Mouse (Mus musculus): ENCODE measurements around the gene Fgfr2. TPM values are rescaled to one million over a fixed set of nuclear protein-coding genes. Genes with fewer than 3 reads are reported as not detected.
"Not testable (repeated sequence)": the region's sequence is repeated elsewhere in the genome, so short reads cannot be mapped to it uniquely, and the experiment has no call there.

Gene Fgfr2
- polyA plus RNA-seq, 1 experiment: 1.7 TPM

DNA sequence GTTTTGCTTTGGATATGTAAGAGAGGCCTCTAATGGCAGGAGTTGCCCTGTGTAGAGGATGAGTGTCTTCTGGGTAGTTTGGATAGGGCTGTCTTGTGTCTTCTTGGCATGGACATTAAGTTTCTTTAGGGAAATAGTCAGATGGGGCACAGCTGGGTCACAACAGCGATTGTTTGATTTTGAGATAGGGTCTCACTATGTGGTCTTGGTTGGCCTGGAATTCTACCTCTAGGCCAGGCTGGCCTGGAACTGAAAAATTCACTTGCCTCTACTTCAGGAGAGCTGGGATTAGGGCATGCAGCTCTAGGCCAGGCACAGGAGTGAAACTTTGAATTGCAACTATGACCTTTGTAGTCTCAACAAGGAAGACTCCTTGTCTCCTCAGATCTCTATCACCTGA, 2520.3 kb downstream of the Fgfr2 start:
- Histone ChIP-seq H3K79me2 (ENCODE audit: control insufficient read depth, insufficient read depth) (no peaks in the 10 kb centered on the region), H3K79me3 (ENCODE audit: low read depth) (no peaks in the 10 kb centered on the region), H3K27me3 (ENCODE audit: control insufficient read depth, insufficient read depth, insufficient read length) (no peaks in the 10 kb centered on the region), H3K4me3 (ENCODE audit: insufficient read depth, poor library complexity, severe bottlenecking) (no peak overlapping the region), H3K36me3 (ENCODE audit: control insufficient read depth, insufficient read depth) (no peaks in the 10 kb centered on the region), H3ac (ENCODE audit: control insufficient read depth, insufficient read length, low read depth) (no peak overlapping the region)
- no peak for TF ChIP-seq MAX (IDR thresholded peaks at IDR 0.05)
- TF ChIP-seq CTCF (IDR thresholded peaks at IDR 0.05; ENCODE audit: control insufficient read depth, insufficient read depth, insufficient read length): no peak
- TF ChIP-seq MYOG (IDR thresholded peaks at IDR 0.05; ENCODE audit: control insufficient read depth, extremely low read depth, insufficient read length): no peak
- no peak for TF ChIP-seq CEBPB (IDR thresholded peaks at IDR 0.05; ENCODE audit: low read depth)
- no peak for TF ChIP-seq MYOD1 (IDR thresholded peaks at IDR 0.05; ENCODE audit: control insufficient read depth, insufficient read length, low read depth)
- no peak for TF ChIP-seq USF1 (IDR thresholded peaks at IDR 0.05; ENCODE audit: low read depth)

DNA sequence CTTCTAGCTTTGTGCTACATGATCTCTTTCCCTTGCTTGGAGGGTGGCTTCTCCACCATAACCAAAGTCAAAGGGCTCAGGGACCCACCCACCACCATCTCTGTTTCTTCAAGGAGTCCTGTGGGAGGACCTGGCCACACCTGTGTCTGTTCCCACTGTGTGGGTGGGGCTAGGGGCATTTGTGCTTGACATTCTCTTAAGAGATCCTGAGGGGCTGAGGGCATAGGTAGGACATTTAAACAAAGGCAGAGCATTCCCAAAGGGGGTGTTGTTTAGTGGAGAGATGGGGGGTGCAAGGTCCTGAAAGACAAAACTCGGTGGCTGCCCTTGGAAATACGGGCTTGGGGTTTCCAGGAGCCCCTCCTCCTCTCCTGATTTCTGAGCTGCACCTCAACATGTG, 2522.6 kb downstream of the Fgfr2 start:
- no peak overlapping the region for H3K4me3 ChIP-seq (ENCODE audit: insufficient read depth, poor library complexity, severe bottlenecking)
- no peak for TF ChIP-seq USF1 (IDR thresholded peaks at IDR 0.05; ENCODE audit: low read depth)
- no peak for TF ChIP-seq CEBPB (IDR thresholded peaks at IDR 0.05; ENCODE audit: low read depth)
- TF ChIP-seq MYOG (IDR thresholded peaks at IDR 0.05; ENCODE audit: control insufficient read depth, extremely low read depth, insufficient read length): no peak
- no peak for TF ChIP-seq MYOD1 (IDR thresholded peaks at IDR 0.05; ENCODE audit: control insufficient read depth, insufficient read length, low read depth)
- TF ChIP-seq MAX (IDR thresholded peaks at IDR 0.05): no peak
- no peak for TF ChIP-seq CTCF (IDR thresholded peaks at IDR 0.05; ENCODE audit: control insufficient read depth, insufficient read depth, insufficient read length)
- TF ChIP-seq FOSL1 (IDR thresholded peaks at IDR 0.05; ENCODE audit: insufficient read depth, low read length, poor library complexity, severe bottlenecking): no peak
- no peak overlapping the region for H3ac ChIP-seq (ENCODE audit: control insufficient read depth, insufficient read length, low read depth)
- no peaks in the 10 kb centered on the region for H3K27me3 ChIP-seq (ENCODE audit: control insufficient read depth, insufficient read depth, insufficient read length)
- no peaks in the 10 kb centered on the region for H3K36me3 ChIP-seq (ENCODE audit: control insufficient read depth, insufficient read depth)
- H3K79me2 ChIP-seq (ENCODE audit: control insufficient read depth, insufficient read depth): no peaks in the 10 kb centered on the region
- no peaks in the 10 kb centered on the region for H3K79me3 ChIP-seq (ENCODE audit: low read depth)

DNA sequence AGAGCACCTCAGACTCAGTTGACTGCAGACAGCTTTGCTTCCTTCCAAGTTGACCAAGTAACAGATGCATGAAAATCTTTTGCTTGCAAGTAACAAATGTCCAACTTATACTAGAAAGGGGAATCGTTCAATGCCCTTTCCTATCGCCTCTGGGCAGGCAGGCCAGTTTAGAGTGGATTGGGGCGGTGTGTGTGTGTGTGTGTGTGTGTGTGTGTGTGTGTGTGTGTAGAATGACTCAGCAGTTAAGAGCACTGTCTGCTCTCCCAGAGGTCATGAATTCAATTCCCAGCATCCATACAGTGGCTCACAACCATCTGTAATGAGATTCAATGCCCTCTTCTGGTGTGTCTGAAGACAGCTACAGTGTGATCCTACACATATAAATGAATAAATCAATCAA, 2523.1 kb downstream of the Fgfr2 start:
- Histone ChIP-seq H3K36me3 (ENCODE audit: control insufficient read depth, insufficient read depth) (no peaks in the 10 kb centered on the region), H3K4me3 (ENCODE audit: insufficient read depth, poor library complexity, severe bottlenecking) (no peak overlapping the region), H3K27me3 (ENCODE audit: control insufficient read depth, insufficient read depth, insufficient read length) (no peaks in the 10 kb centered on the region), H3K79me3 (ENCODE audit: low read depth) (no peaks in the 10 kb centered on the region), H3ac (ENCODE audit: control insufficient read depth, insufficient read length, low read depth) (no peak overlapping the region), H3K79me2 (ENCODE audit: control insufficient read depth, insufficient read depth) (no peaks in the 10 kb centered on the region)
- TF ChIP-seq MAX (IDR thresholded peaks at IDR 0.05): no peak
- no peak for TF ChIP-seq CEBPB (IDR thresholded peaks at IDR 0.05; ENCODE audit: low read depth)
- TF ChIP-seq MYOG (IDR thresholded peaks at IDR 0.05; ENCODE audit: control insufficient read depth, extremely low read depth, insufficient read length): no peak
- TF ChIP-seq FOSL1 (IDR thresholded peaks at IDR 0.05; ENCODE audit: insufficient read depth, low read length, poor library complexity, severe bottlenecking): no peak
- no peak for TF ChIP-seq MYOD1 (IDR thresholded peaks at IDR 0.05; ENCODE audit: control insufficient read depth, insufficient read length, low read depth)
- no peak for TF ChIP-seq CTCF (IDR thresholded peaks at IDR 0.05; ENCODE audit: control insufficient read depth, insufficient read depth, insufficient read length)
- no peak for TF ChIP-seq USF1 (IDR thresholded peaks at IDR 0.05; ENCODE audit: low read depth)

DNA sequence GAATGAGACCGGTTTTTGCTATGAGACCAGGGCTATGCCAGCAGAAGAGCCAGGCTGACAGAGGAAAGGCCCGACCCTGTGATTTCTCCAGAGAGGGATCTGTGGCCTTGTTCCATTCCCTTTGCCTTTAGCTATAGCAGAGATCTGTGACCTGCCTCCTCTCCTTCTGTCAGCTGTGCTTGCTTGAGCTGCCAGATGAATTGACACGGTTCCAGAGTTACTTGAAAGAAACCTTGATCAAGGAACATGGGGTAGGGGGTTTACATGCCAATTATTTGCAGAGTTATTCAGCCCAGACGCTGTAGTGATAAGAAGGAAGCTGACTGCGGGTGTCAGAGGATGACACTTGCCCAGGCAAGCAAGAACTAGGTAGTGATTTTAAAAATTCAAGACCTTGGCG, 2525.6 kb downstream of the Fgfr2 start:
- Histone ChIP-seq H3K27me3 (ENCODE audit: control insufficient read depth, insufficient read depth, insufficient read length) (no peaks in the 10 kb centered on the region), H3K79me3 (ENCODE audit: low read depth) (no peaks in the 10 kb centered on the region), H3K4me3 (ENCODE audit: insufficient read depth, poor library complexity, severe bottlenecking) (no peak overlapping the region), H3ac (ENCODE audit: control insufficient read depth, insufficient read length, low read depth) (no peak overlapping the region), H3K79me2 (ENCODE audit: control insufficient read depth, insufficient read depth) (no peaks in the 10 kb centered on the region), H3K36me3 (ENCODE audit: control insufficient read depth, insufficient read depth) (no peaks in the 10 kb centered on the region)
- TF ChIP-seq MYOG (IDR thresholded peaks at IDR 0.05; ENCODE audit: control insufficient read depth, extremely low read depth, insufficient read length) (no peak), CTCF (IDR thresholded peaks at IDR 0.05; ENCODE audit: control insufficient read depth, insufficient read depth, insufficient read length) (no peak), FOSL1 (IDR thresholded peaks at IDR 0.05; ENCODE audit: insufficient read depth, low read length, poor library complexity, severe bottlenecking) (no peak), CEBPB (IDR thresholded peaks at IDR 0.05; ENCODE audit: low read depth) (no peak), USF1 (IDR thresholded peaks at IDR 0.05; ENCODE audit: low read depth) (no peak), MYOD1 (IDR thresholded peaks at IDR 0.05; ENCODE audit: control insufficient read depth, insufficient read length, low read depth) (no peak), MAX (IDR thresholded peaks at IDR 0.05) (no peak)

DNA sequence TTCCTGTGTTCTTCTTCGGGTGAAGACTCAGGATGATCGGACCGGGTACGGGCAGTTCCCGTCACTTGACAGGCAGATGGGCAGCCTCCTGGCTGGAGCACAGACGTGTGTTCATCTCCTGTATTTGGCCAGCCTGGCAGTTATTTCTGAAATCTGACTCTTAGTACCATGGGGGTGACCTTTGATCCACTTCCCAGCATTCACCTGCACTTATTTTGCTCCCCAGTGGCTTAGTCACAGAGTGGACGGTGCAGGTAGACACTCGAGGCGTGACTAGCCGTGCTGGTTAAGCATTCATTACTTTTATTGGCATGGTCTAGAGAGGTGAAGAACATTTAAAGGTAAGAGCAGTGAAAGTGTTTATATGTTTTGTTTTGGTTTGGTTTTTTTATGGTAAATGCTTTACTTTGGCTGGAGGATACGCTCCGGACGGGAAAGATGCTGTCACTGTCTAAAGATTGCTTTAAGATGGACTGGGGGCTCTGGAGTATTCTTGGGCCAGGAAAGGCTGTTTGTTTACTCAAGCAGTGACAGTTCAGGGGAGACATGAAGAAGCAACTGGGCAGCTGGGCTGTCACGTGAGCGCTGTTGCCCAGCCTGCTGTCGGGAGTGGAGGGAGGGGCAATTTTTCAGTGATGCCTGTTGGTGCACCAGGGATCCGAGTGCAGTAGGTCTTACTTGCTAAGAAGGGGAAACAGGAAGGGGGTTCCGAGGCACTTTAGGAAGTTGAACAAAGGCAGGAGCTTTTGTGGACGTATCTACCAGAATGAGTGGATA, 2526.9 kb downstream of the Fgfr2 start:
- H3K36me3 ChIP-seq (ENCODE audit: control insufficient read depth, insufficient read depth); H3K79me3 ChIP-seq (ENCODE audit: low read depth); H3ac ChIP-seq (ENCODE audit: control insufficient read depth, insufficient read length, low read depth); H3K4me3 ChIP-seq (ENCODE audit: insufficient read depth, poor library complexity, severe bottlenecking); H3K27me3 ChIP-seq (ENCODE audit: control insufficient read depth, insufficient read depth, insufficient read length); H3K79me2 ChIP-seq (ENCODE audit: control insufficient read depth, insufficient read depth): not testable (repeated sequence)
- TF ChIP-seq USF1 (IDR thresholded peaks at IDR 0.05; ENCODE audit: low read depth) (peak; percentile 91), MYOD1 (IDR thresholded peaks at IDR 0.05; ENCODE audit: control insufficient read depth, insufficient read length, low read depth) (peak; percentile 72)

DNA sequence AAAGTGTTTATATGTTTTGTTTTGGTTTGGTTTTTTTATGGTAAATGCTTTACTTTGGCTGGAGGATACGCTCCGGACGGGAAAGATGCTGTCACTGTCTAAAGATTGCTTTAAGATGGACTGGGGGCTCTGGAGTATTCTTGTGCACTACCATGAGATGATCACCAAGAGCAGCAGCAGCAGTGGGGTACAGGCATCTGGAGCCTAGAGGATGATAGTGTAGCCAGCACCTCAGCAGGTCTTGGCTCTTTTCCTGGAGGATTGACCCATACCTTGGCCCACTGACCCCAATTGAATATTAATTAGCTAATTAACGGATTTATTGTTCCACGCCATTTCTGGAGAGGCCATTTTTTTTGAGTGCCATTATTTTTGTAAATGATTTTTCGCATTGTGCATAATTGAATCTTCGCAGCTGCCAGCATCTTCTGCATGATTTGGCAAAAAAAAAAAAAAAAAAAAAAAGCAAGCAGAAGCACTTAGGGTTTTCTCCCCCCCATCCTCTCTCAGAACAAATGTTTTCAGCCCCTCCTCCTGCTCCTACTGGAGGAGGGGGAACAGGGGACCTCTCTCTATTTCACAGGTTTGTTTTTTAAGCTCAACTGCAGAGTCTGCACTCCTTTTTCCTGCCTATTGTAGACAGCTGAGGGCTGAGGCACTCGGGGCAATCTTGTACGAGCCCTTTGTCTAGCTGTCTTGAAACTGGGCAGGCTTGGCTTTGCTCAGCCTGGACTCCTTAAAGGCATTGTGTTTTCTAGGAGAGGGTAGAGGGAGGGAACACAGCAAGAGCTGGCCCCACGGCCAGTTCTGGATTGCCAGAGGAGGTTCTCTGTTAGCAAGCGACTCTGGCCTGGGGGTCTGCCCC, 2529.5 kb downstream of the Fgfr2 start:
- H3K36me3 ChIP-seq (ENCODE audit: control insufficient read depth, insufficient read depth); H3K27me3 ChIP-seq (ENCODE audit: control insufficient read depth, insufficient read depth, insufficient read length); H3K79me2 ChIP-seq (ENCODE audit: control insufficient read depth, insufficient read depth); H3K79me3 ChIP-seq (ENCODE audit: low read depth); H3K4me3 ChIP-seq (ENCODE audit: insufficient read depth, poor library complexity, severe bottlenecking); H3ac ChIP-seq (ENCODE audit: control insufficient read depth, insufficient read length, low read depth): not testable (repeated sequence)

DNA sequence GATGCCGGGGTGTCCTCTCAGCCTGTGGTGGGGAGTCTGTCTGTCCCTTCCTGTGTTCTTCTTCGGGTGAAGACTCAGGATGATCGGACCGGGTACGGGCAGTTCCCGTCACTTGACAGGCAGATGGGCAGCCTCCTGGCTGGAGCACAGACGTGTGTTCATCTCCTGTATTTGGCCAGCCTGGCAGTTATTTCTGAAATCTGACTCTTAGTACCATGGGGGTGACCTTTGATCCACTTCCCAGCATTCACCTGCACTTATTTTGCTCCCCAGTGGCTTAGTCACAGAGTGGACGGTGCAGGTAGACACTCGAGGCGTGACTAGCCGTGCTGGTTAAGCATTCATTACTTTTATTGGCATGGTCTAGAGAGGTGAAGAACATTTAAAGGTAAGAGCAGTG, 2530.2 kb downstream of the Fgfr2 start:
- H3ac ChIP-seq (ENCODE audit: control insufficient read depth, insufficient read length, low read depth); H3K79me2 ChIP-seq (ENCODE audit: control insufficient read depth, insufficient read depth); H3K36me3 ChIP-seq (ENCODE audit: control insufficient read depth, insufficient read depth); H3K27me3 ChIP-seq (ENCODE audit: control insufficient read depth, insufficient read depth, insufficient read length); H3K79me3 ChIP-seq (ENCODE audit: low read depth); H3K4me3 ChIP-seq (ENCODE audit: insufficient read depth, poor library complexity, severe bottlenecking): not testable (repeated sequence)
